Mouse (Mus musculus) heart, adult 9 months (tissue): ENCODE measurements around the gene P2rx4.

Experiments used
- DNase-seq, 2 experiments: peaks; one replicate each; pipeline ENCODE4 v3.0.0; 2022; ENCODE audit warnings: low spot score in 2 of 2

Gene P2rx4

DNA sequence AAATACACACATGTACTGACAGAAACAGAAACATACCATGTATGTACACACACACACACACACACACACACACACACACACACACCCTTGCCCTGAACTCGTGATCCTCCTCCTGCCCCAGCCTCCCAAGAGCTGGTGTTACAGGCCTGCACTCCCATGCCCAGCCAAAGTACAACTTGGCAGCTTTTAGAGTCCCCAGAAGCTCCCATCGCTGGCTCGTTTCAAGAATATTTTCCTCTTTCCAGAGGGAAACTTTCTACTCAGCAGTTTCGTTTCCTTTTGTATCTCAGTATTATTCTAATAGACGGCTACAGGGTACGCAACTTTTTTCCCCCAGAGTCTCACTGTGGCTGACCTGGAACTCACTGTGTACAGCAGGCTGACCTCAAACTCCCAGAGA, 5.2 kb upstream of the P2rx4 start:
- DNase-seq, result peak; percentile 27 to 57

DNA sequence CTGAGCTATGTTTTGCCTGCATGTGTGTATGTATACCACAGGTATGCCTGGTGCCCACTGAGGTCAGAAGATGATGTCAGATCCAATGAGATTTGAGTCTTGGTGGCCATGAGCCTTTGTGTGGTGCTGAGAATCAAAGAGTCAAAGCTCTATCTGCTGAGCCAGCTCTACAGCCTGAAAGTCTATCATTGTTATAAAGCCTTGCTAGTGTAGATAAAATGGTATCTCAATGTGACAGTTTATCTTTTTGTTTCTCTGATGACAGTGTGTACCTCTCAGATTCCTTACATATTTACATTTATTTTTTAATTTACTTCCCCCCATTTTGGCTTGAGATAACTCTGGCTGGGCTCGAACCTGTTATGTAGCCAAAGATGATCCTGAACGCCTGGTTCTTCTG, 3.8 kb upstream of the P2rx4 start:
- DNase-seq, result no peak

DNA sequence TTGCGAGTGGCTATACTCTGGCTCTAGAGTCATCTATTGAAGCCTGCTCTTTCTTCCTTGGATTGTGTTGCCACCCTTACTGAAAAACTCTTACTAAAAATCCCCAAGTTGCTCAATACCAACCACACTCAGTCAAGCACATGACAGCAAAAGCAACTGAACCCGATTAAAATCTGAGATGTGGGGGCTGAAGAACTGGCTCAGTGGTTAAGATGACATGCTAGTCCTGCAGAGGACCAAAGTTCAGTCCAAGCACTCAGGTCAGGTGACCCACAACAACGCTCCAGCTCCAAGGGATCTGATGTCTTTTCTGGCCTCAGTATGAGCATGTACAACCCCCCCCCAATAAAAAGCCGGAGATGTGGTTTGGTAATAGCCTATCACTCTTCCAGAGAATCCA, 2.8 kb upstream of the P2rx4 start:
- no peak for DNase-seq

DNA sequence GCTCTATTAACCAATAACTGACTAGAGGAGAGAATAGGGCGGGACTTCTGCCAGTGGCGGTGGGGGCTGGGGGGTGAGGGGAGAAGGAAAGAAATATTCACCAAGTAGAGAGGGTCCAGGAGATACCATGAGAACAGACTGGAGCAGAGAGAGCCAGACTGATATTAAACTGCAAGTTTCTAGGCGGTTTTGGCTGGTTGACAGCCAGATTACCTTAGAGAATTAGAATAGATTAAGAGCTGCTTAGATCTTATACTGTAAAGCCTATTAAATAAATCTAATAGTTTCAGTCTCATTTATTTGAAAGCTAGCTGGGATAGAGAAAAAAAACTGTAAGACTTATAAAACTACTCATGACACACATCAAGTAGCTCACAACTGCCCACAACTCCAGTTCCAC, 2.2 kb upstream of the P2rx4 start:
- no peak for DNase-seq

DNA sequence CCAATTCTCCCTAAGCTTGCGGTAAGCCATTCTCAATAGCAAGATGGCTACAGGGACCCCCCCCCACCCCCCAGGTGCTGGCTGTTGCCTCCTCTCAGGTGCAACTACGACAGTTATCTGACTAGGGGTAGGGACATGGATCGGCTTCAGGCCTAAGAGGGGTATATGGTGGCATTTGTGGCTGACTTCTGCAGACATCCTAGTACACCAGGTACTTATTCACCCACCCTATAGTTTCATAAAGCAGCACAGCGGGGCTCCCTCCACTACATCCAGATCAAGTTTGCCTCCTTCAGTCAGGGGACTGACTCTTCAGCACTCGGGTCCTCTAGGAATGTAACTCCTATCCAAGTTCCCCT, 448 bp upstream of the P2rx4 start:
- no peak for DNase-seq

DNA sequence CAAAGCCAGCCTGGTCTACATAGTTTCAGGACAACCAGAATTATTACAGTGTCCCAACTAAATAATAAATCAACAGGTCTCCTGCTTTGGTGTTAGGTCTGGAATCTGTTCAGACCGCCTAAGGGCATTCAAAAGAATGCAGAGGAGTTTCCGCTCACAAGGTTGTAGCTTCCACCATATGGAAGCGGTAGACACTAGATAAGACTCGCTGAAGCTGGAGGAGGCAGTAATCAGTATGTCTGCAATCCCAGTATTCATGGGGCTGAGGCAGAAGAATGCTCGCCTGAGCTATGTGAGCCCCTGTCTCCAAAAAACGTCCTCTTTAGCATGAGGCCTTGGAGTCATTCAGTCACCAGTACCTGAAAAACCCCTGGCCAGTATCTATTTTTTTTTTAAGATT, 1.5 kb downstream of the P2rx4 start:
- no peak for DNase-seq

DNA sequence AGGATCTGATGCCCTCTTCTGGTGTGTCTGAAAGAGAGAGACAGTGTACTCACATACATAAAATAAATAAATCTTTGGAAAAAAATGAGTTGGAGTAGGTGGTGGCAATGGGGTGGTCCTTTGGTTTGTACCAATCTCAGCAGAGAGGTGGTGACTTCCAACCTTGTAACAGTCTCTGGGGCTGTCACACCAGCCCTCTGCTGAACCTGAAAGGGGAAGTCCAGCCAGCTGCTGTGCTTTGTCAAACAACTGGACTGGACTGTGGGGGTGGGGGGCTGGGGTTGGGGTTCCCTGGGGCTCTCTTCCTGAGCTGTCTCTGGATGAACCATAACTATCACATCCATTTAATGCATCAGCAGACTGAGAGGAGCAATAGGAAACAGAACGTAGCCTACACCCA, 8.4 kb downstream of the P2rx4 start:
- no peak for DNase-seq

DNA sequence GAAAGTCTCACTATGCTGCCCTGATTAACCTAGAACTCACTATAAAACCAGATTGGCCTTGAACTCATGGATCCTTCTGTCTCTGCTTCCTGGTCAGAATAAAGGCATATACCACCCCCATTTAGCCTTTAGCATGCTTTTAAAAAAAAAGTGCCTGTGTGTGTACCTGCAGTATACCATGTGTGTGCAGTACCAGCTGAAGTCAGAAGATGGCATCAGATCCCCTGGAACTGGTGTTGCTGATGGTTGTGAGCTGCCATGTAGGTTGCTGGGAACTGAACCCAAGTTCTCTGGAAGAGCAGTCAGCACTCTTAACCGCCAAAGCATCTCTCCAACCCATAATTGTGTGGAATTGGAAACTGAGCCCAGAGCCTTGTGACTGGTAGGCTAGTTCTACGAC, 9.4 kb downstream of the P2rx4 start:
- no peak for DNase-seq

DNA sequence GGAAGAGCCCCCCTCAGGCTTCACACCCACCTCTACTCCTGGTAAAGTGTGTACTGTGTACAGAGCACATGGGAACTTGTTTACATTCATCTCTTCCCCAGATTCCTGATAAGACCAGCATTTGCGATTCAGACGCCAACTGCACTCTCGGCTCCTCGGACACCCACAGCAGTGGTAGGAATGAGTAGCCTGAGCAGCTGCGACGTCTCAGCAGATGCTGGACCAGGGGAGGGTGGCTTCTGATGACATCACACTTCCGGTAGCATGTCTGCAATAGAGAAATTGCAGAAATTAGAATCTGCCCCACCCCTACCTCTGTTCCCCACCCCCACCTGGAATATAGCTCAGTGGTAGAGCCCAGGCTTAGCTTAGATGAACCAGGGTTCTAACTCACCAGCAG, 11.1 kb downstream of the P2rx4 start:
- no peak for DNase-seq

DNA sequence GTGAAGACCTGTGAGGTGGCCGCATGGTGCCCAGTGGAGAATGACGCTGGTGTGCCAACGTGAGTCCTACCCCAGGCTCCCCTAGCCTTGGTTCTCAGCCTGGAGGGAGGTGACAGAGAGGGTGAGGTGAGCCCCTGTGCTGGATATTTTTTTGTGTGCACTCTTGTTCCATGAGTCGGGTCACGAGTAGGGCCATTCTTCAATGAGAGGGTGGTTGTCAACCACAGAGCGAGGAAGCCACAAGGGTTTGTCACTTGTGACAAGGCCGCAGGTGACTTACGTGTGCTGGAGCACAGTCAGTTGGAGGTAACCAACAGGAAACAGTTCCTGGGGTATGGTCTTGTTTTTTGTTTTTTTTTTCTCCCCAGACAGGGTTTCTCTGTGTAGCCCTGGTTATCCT, 11.8 kb downstream of the P2rx4 start:
- no peak for DNase-seq

DNA sequence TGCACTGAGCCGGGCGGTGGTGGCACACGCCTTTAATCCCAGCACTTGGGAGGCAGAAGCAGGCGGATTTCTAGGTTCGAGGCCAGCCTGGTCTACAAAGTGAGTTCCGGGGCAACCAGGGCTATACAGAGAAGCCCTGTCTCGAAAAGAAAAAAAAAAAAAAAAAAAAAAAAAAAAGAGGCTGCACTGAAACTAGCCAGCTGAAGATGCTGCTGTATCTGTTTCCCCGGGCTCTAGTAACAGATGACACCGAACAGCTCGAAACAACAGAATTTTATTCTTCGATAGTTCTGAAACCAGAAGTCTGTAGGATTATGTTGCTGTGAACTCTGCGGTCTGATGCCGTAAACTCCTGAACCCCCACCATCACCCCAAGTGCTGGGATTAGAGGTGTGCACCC, 18.1 kb downstream of the P2rx4 start:
- no peak for DNase-seq

DNA sequence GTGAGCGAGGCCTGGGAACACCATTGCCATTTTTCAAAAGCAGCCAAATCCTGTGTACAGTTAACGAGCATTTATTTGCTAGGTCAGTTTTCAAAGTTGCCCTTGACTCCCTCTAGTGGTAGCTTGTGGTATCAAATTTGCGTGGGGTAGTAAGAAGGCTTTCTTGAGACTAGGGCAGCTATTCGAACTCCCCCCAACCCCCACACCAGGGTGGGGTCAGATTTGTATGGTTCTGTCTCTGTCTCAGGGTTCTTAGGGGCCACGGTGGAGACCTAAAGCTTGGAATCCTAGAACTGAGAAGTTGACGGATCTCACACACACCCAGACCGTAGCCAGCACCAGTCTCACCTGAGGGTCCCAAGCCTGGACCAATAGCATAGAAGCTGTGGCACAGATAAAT, 18.7 kb downstream of the P2rx4 start:
- DNase-seq, result peak; percentile 51 to 63

DNA sequence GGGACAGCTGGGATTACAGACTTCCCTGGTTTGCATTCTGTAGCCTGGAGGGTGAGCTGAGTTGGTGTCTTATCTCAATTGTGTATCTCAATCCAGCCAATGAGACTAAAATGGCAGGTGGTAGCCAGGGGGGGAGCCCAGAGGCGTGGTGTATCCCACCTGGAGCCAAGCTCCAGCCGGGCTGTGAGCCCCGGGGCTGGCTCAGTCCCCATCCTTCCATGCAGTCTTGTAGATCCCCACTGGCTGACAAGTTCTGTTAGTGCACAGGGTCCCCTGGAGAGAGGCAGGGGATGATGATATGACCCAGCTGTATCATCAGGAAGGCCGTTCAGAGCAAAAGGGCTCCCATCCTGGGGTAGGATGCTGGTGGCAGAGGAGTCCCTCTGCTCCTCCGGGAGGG, 19.3 kb downstream of the P2rx4 start:
- DNase-seq, result no peak

DNA sequence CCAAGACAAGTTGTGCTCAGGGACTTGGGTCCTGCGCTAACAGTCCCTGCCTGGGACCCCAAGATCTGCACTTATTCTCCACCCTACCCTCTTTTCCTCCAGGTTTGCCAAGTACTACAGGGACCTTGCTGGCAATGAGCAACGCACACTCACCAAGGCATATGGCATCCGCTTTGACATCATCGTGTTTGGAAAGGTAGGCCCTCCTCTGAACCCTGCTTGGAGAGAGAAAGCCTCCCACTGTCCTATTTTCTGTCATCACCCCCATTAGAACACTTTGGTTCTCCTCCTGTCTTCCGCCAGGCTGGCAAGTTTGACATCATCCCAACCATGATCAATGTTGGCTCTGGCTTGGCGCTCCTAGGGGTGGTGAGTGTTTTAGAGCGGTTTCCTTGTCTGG, 19.8 kb downstream of the P2rx4 start:
- no peak for DNase-seq

DNA sequence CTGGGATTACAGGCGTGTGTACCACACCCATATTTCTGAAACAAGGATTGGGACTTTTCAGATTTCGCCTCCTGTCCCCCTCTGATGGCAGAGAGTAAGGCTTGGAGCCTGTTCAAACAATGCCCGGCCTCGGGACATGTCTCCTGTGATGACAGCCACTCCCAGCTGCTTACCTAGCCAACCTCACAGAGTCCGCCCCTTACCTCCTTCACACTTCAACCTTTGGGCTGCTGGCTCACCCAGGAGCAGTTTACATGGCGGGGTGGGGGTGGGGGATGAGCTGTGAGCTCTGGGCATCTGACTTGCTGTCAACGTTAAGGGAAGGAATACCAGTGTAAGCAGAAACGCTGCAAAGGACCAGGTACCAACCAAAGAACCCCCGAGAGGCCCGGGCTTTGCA, 23.4 kb downstream of the P2rx4 start:
- no peak for DNase-seq

DNA sequence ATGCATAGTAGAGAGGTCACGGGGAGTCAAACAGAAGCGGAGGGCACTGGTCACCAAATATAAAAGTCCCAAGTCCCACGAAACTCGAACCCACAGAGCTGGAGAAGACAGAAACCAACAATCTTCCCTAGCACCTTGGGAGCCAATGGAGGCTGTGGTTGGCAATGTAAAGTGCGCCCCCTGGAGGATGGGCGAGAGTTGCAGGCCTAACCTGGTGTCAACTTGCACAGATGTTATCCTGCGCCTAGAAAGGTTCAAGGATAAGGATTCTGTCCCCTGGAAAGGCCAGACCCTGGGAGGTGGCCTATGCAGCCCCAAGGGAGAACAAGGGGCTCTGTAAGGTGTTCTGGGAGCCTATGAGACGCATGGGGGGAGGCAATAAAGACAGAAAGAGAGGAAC, 24.0 kb downstream of the P2rx4 start:
- peak; percentile 29 to 64 for DNase-seq

DNA sequence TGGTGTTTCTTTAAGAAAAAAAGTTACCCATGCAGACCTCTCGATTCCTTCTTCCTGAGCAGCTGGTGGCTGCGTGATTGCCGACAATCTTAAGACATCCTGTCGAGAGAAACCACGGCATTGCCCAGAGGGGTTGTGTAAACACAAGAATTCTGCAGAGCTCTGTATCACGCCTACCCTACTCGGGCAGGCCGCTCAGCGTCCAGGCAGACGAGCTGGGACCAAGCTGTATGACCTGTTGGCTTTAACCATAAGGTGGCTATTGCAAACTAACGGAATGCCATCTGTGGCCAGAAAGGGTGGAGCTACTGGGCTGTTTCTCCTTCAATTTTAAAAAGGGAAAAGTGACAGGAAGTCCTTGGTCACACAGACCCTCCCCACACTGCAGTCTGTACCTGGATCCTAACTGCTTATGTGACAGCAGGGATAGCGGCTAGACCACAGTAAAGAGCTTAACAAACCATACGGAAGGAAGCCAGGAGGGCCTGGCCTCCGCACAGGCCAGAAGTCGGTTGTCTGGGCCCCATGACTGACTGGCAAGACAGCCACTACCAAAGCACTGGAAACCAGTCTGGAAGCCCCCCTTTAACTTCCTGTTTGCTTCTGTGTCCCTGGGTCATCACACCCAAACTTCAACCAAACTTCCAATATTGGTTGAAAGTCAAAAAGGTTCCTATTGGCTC, 24.8 kb downstream of the P2rx4 start:
- DNase-seq, result peak; percentile 23 to 46

DNA sequence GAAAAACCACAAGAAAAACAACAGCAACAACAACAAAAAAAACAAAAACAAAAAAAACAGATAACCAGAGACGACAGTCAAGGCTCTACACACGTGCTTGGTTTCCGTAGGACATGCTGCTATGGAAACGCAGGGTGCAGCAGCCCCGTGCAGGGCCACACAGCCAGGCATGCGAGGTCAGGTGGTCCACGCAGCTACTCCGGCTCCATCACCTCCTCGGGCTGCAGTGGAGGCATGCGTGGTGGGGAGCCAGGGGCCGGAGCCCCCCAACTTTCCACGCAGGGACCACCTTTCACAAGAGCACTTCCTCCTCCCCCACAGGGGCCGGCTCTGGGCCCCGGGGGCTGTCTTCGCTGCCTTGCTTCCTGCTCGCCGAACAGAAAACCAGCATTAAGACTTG, 26.5 kb downstream of the P2rx4 start:
- DNase-seq, result no peak

DNA sequence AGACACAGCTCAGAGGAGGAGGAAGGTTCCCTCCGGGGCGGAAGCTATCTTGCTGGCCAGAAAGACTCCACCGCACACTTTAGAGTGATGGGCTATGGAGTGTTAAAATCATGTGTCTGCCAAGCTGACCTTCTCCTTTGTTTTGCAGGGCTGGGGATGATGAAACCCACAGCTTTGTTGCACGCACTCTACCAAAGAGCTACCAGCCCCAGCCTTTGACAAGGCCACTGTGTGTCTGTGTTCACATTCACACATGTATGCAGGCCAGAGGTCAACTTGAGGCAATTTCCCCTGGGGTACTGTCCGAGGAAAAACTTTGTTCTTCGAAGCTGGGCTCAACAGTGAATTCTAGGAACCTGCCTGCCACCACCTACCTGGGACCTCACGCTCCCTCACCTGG, 28.5 kb downstream of the P2rx4 start:
- DNase-seq, result no peak

DNA sequence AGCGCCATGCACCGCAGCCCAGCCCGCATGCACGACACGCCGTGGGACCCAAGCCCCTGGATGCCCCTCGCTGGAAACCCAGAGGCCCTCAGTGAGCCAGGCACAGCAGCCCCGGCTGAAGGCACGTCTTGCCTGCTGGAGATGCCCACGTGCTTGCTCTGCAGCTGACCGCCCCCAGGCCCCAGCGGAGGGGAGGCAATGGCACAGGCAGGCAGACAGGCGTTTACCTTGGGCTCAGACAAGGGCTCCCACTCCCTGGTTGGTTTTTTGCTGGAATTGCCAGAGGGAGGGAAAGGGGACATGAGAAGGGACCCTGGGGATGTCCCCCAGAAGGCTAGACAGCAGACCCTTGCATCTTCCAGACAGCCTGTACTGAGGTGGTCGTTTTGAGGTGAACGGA, 29.4 kb downstream of the P2rx4 start:
- no peak for DNase-seq

DNA sequence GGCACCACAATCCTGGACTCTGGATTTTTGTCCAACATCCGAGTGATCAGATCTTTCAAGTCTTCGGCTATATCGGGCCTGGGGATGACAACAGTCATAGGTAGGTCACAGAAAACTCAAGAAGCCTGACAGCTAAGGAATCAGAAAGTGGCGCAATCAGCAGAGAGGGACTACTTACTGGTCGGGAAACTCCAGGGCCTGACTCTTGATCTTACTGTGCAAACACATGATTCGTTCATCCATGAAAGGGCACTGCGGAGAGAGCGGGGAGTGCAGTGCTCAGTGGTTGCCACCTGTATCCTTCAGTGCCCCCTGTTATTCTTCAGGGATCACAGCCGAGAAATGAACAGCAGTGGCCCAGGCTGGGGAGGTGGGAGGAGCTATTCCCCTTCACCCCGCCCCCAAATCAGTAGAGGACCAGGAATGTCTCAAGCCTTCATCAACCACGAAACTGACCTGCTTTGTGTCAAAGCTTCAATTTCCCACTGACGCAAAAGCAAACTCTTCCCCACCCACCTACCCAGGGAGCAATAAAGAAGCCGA, 36.6 kb downstream of the P2rx4 start:
- DNase-seq, result no peak

DNA sequence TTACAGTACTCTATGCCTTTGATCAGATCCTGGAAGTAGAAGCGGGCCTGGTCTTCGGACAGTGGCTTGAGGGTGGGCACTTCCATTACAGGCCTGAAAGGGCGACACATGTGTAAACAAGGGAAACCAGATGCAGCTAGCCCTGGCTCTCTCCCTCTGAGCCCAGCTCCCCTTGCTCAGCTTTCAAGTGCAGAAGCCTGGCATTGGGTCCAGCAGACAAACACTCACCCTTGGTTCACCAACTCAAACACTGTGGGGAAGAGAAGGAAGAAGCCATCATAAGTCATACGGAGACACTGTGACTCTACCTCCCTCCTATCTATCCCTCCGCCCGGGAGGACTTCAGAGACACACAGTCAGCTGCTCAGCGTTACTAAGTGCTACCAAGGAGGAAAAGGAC, 40.6 kb downstream of the P2rx4 start:
- DNase-seq, result no peak

DNA sequence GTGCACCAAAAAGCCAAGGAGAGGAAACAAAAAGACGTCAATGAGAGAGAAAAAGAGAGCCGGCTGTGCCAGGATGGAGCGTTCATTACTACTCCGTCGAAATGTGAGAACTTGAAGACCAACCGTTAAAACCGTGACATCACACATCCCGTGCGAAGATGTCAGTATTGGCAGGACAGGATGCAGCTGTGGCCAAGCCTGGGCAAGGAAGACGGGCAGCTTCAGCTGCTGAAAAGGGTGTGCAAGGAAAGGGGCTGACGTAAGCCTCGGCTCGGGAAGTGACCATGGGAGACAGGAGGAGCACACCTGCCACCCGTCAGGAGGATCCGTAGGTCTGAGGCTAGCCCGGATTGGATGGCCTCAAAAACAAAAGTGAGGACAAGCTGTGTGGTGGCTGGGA, 47.1 kb downstream of the P2rx4 start:
- no peak for DNase-seq

DNA sequence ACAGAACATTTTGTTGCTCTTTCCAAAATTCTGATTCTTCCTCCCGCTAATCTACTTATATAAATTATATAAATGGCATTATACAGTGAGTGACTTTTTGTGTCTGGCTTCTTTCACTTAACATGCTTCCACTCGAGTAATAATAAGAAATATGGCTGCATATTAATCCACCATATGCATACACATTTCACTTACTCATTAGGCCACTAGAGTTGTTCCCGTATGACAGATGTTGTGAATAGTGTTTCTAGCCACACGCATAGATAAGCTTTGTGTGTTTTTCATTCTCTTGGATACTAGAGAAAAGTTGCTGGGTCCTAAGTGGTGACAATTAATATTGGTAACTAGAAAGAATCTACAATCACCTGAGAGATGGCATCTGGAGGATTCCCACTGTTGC, 48.3 kb downstream of the P2rx4 start:
- no peak for DNase-seq
